In genomic region chr12:105039578-105040289, GRCm38 (mm10) we compare ENCODE assay signal across 12 mouse cellular contexts. TPM values are rescaled to one million over a fixed set of nuclear protein-coding genes. Genes with fewer than 3 reads are reported as not detected.
DNase-seq lines count a peak whose midpoint lies in the region; ATAC-seq lines count a peak whose summit lies in the region.
"Had no signal": no experiment of that assay in that cellular context is flagged by ENCODE, and none has a peak within 500 bp of the region (broad histone marks: within the 10 kb centered on the region; RNA-seq: fewer than 3 reads in every experiment).

No protein-coding gene starts in this region.

- WGBS in hindbrain, embryonic 13.5 days, result 67% methylated on average over 12 of the region's 12 CpGs
- 71% methylated on average over 12 of the region's 12 CpGs for WGBS in hindbrain, embryonic 11.5 days
- WGBS in intestine, embryonic 16.5 days, result 42% methylated on average over 12 of the region's 12 CpGs
- WGBS in liver, embryonic 11.5 days, result 50% methylated on average over 12 of the region's 12 CpGs
- WGBS in forebrain, embryonic 14.5 days, result 68% methylated on average over 12 of the region's 12 CpGs

- no peaks in the 10 kb centered on the region for H3K9me3 ChIP-seq in hindbrain, embryonic 13.5 days
- H3K9me3 ChIP-seq in hindbrain, embryonic 11.5 days (ENCODE audit: control insufficient read depth, low read length), result no peaks in the 10 kb centered on the region
- H3K9me3 ChIP-seq in intestine, embryonic 16.5 days (ENCODE audit: control insufficient read depth, low read length), result no peaks in the 10 kb centered on the region
- H3K9me3 ChIP-seq in liver, embryonic 11.5 days (ENCODE audit: control insufficient read depth, low read length), result no peaks in the 10 kb centered on the region
- H3K9me3 ChIP-seq in forebrain, embryonic 14.5 days (replicated peaks; ENCODE audit: control insufficient read depth, low read length), result no peaks in the 10 kb centered on the region
- H3K9me3 ChIP-seq: midbrain, embryonic 15.5 days had no signal

- no peak for DNase-seq in hindbrain, embryonic 11.5 days (ENCODE audit: low spot score)
- DNase-seq in adrenal gland, postnatal 25 days, result peak; percentile 67
- no peak for DNase-seq in liver, embryonic 11.5 days (ENCODE audit: low spot score)
- no peak for DNase-seq in ovary, postnatal 14 days (ENCODE audit: low spot score)
- no peak for DNase-seq in forebrain, embryonic 14.5 days (ENCODE audit: low spot score)
- no peak for DNase-seq in layer of hippocampus, postnatal 14 days (ENCODE audit: low spot score in 2 of 2)
- DNase-seq: cerebellum, adult 2 months; forebrain, postnatal 0 days; thymus, postnatal 36 days had no signal

- no peak for ATAC-seq in hindbrain, embryonic 13.5 days (ENCODE audit: low FRiP score)
- no peak for ATAC-seq in hindbrain, embryonic 11.5 days (ENCODE audit: low FRiP score)
- ATAC-seq in intestine, embryonic 16.5 days, result peak; percentile 70
- peak; percentile 71 for ATAC-seq in liver, embryonic 11.5 days (replicated peaks; ENCODE audit: low FRiP score)
- ATAC-seq in forebrain, embryonic 14.5 days, result no peak
- ATAC-seq: forebrain, postnatal 0 days; midbrain, embryonic 15.5 days had no signal

- 0 out of 2 replicates have a peak overlapping the region, but pooled peaks have one; percentile 24 for H3K9ac ChIP-seq in hindbrain, embryonic 13.5 days
- H3K9ac ChIP-seq in hindbrain, embryonic 11.5 days (ENCODE audit: low read depth, low read length), result no peak overlapping the region
- peak overlapping the region; percentile 6; the same call in 1 of the 2 replicates for H3K9ac ChIP-seq in intestine, embryonic 16.5 days (ENCODE audit: low read depth, low read length)
- H3K9ac ChIP-seq in liver, embryonic 11.5 days (ENCODE audit: low read depth, low read length), result peak overlapping the region; percentile 67
- H3K9ac ChIP-seq in forebrain, embryonic 14.5 days (ENCODE audit: low read length), result no peak overlapping the region
- H3K9ac ChIP-seq: forebrain, postnatal 0 days; midbrain, embryonic 15.5 days had no signal

- no peak overlapping the region for H3K27ac ChIP-seq in hindbrain, embryonic 13.5 days
- no peak overlapping the region for H3K27ac ChIP-seq in hindbrain, embryonic 11.5 days (ENCODE audit: low read depth, low read length)
- H3K27ac ChIP-seq in intestine, embryonic 16.5 days (ENCODE audit: low read length), result peak overlapping the region; percentile 67; the same call in 1 of the 2 replicates
- peak overlapping the region; percentile 97 for H3K27ac ChIP-seq in liver, embryonic 11.5 days (ENCODE audit: low read depth, low read length)
- H3K27ac ChIP-seq in forebrain, embryonic 14.5 days (ENCODE audit: low read depth, low read length), result no peak overlapping the region
- H3K27ac ChIP-seq: midbrain, embryonic 15.5 days had no signal

- no peak overlapping the region for H3K4me3 ChIP-seq in hindbrain, embryonic 13.5 days
- H3K4me3 ChIP-seq in hindbrain, embryonic 11.5 days (ENCODE audit: low read depth, low read length), result no peak overlapping the region
- H3K4me3 ChIP-seq in intestine, embryonic 16.5 days (ENCODE audit: low read length), result no peak overlapping the region
- H3K4me3 ChIP-seq in liver, embryonic 11.5 days (ENCODE audit: low read depth, low read length), result peak overlapping the region; percentile 97
- no peak overlapping the region for H3K4me3 ChIP-seq in forebrain, embryonic 14.5 days (ENCODE audit: low read depth, low read length)
- H3K4me3 ChIP-seq: midbrain, embryonic 15.5 days had no signal

- peaks cover 42% of the 10 kb centered on the region for H3K4me1 ChIP-seq in hindbrain, embryonic 13.5 days (replicated peaks)
- no peaks in the 10 kb centered on the region for H3K4me1 ChIP-seq in hindbrain, embryonic 11.5 days (replicated peaks; ENCODE audit: control insufficient read depth, insufficient read depth, low read length)
- peaks cover 33% of the 10 kb centered on the region for H3K4me1 ChIP-seq in intestine, embryonic 16.5 days (ENCODE audit: control insufficient read depth, insufficient read depth, low read length)
- peaks cover 57% of the 10 kb centered on the region for H3K4me1 ChIP-seq in liver, embryonic 11.5 days (replicated peaks; ENCODE audit: control insufficient read depth, insufficient read depth, low read length)
- no peaks in the 10 kb centered on the region for H3K4me1 ChIP-seq in forebrain, embryonic 14.5 days (ENCODE audit: control insufficient read depth, insufficient read depth, low read length)

- H3K36me3 ChIP-seq in hindbrain, embryonic 13.5 days, result peaks cover 31% of the 10 kb centered on the region
- 0 out of 2 replicates have a peak, but pooled peaks cover 4% of the 10 kb centered on the region for H3K36me3 ChIP-seq in hindbrain, embryonic 11.5 days (ENCODE audit: control insufficient read depth, insufficient read depth, low read length)
- H3K36me3 ChIP-seq in intestine, embryonic 16.5 days (ENCODE audit: control insufficient read depth, insufficient read depth, low read length), result no peaks in the 10 kb centered on the region; the same call in 1 of the 2 replicates
- H3K36me3 ChIP-seq in liver, embryonic 11.5 days (ENCODE audit: control insufficient read depth, insufficient read depth, low read length), result peaks cover 40% of the 10 kb centered on the region
- H3K36me3 ChIP-seq in forebrain, embryonic 14.5 days (ENCODE audit: control insufficient read depth, insufficient read depth, low read length), result peaks cover 28% of the 10 kb centered on the region

- H3K4me2 ChIP-seq in hindbrain, embryonic 13.5 days, result no peak overlapping the region
- no peak overlapping the region for H3K4me2 ChIP-seq in hindbrain, embryonic 11.5 days (replicated peaks; ENCODE audit: low read depth, low read length)
- H3K4me2 ChIP-seq in intestine, embryonic 16.5 days (ENCODE audit: low read depth, low read length), result no peak overlapping the region
- H3K4me2 ChIP-seq in liver, embryonic 11.5 days, result peak overlapping the region; percentile 80
- no peak overlapping the region for H3K4me2 ChIP-seq in forebrain, embryonic 14.5 days (ENCODE audit: low read length)
- H3K4me2 ChIP-seq: midbrain, embryonic 15.5 days had no signal

- no peaks in the 10 kb centered on the region for H3K27me3 ChIP-seq in hindbrain, embryonic 13.5 days
- H3K27me3 ChIP-seq in hindbrain, embryonic 11.5 days (ENCODE audit: control insufficient read depth, insufficient read depth, low read length), result no peaks in the 10 kb centered on the region
- H3K27me3 ChIP-seq in intestine, embryonic 16.5 days (replicated peaks; ENCODE audit: control insufficient read depth, insufficient read depth, low read length), result no peaks in the 10 kb centered on the region
- no peaks in the 10 kb centered on the region for H3K27me3 ChIP-seq in liver, embryonic 11.5 days (replicated peaks; ENCODE audit: control insufficient read depth, insufficient read depth, low read length)
- no peaks in the 10 kb centered on the region for H3K27me3 ChIP-seq in forebrain, embryonic 14.5 days (replicated peaks; ENCODE audit: control insufficient read depth, insufficient read depth, low read length)
- H3K27me3 ChIP-seq: midbrain, embryonic 15.5 days had no signal

RNA-seq across cellular contexts. Expression of gene Glrx5, which starts 7.2 kb away (rescaled TPM):
- 156 and 158 TPM in 2 replicates for polyA plus RNA-seq in hindbrain, embryonic 13.5 days (2015; fragmentation: Nextera tagmentation; extraction: Ambion mirVana)
- 179 and 198 TPM in 2 replicates for polyA plus RNA-seq in hindbrain, embryonic 11.5 days (2014; fragmentation: Nextera tagmentation; extraction: Ambion mirVana)
- total RNA-seq in adrenal gland, postnatal 25 days (2021), result 183 and 235 TPM in 2 replicates
- polyA plus RNA-seq in intestine, embryonic 16.5 days (2015; fragmentation: Nextera tagmentation; extraction: Ambion mirVana), result 185 and 199 TPM in 2 replicates
- 610 and 611 TPM in 2 replicates for polyA plus RNA-seq in liver, embryonic 11.5 days (2014; fragmentation: Nextera tagmentation; extraction: Ambion mirVana)
- polyA plus RNA-seq in forebrain, embryonic 14.5 days (2014; fragmentation: Nextera tagmentation; extraction: Ambion mirVana), result 154 and 173 TPM in 2 replicates
- total RNA-seq in layer of hippocampus, postnatal 14 days (2021), result 10 to 100 TPM; 57.1 to 65.6 TPM

RNA-seq across cellular contexts. Expression of gene Syne3, which starts 30.1 kb away (rescaled TPM):
- 0.25 and 0.31 TPM in 2 replicates for polyA plus RNA-seq in hindbrain, embryonic 13.5 days (2015; fragmentation: Nextera tagmentation; extraction: Ambion mirVana)
- polyA plus RNA-seq in hindbrain, embryonic 11.5 days (2014; fragmentation: Nextera tagmentation; extraction: Ambion mirVana), result 0.11 and 0.13 TPM in 2 replicates
- total RNA-seq in adrenal gland, postnatal 25 days (2021), result 8.6 and 14.8 TPM in 2 replicates
- polyA plus RNA-seq in intestine, embryonic 16.5 days (2015; fragmentation: Nextera tagmentation; extraction: Ambion mirVana), result 0.51 and 0.66 TPM in 2 replicates
- 1.4 and 1.8 TPM in 2 replicates for polyA plus RNA-seq in liver, embryonic 11.5 days (2014; fragmentation: Nextera tagmentation; extraction: Ambion mirVana)
- polyA plus RNA-seq in forebrain, embryonic 14.5 days (2014; fragmentation: Nextera tagmentation; extraction: Ambion mirVana), result 0.08 and 0.22 TPM in 2 replicates
- 1 to 10 TPM; 1.2 to 2.1 TPM for total RNA-seq in layer of hippocampus, postnatal 14 days (2021)

Comparison
In these comparisons a context has a peak if more than half of its experiments do, and no peak if none do; other contexts are left out.
1. H3K9ac ChIP-seq: peak in hindbrain, embryonic 13.5 days (single experiment), intestine, embryonic 16.5 days (single experiment) and liver, embryonic 11.5 days (single experiment); none in hindbrain, embryonic 11.5 days (single experiment) and forebrain, embryonic 14.5 days (single experiment).
2. ATAC-seq: peak in intestine, embryonic 16.5 days (single experiment) and liver, embryonic 11.5 days (single experiment); none in hindbrain, embryonic 13.5 days (single experiment), hindbrain, embryonic 11.5 days (single experiment) and forebrain, embryonic 14.5 days (single experiment).
3. H3K27ac ChIP-seq: peak in intestine, embryonic 16.5 days (single experiment) and liver, embryonic 11.5 days (single experiment); none in hindbrain, embryonic 13.5 days (single experiment), hindbrain, embryonic 11.5 days (single experiment) and forebrain, embryonic 14.5 days (single experiment).